Comparison of ENCODE assay signal across 15 mouse cellular contexts in genomic region chr6:112387947-112388346, GRCm38 (mm10). TPM values are rescaled to one million over a fixed set of nuclear protein-coding genes. Genes with fewer than 3 reads are reported as not detected.
DNase-seq lines count a peak whose midpoint lies in the region; ATAC-seq and TF ChIP-seq lines count a peak whose summit lies in the region.
"Had no signal": no experiment of that assay in that cellular context is flagged by ENCODE, and none has a peak within 500 bp of the region (broad histone marks: within the 10 kb centered on the region; RNA-seq: fewer than 3 reads in every experiment).

Ssu2 (minus strand) TSS chr6:112388023.

- 72% methylated on average over 9 of the region's 9 CpGs for WGBS in intestine, embryonic 15.5 days
- WGBS in intestine, postnatal 0 days = 75% methylated on average over 9 of the region's 9 CpGs
- 81% methylated on average over 9 of the region's 9 CpGs for WGBS in midbrain, embryonic 14.5 days

- no peaks in the 10 kb centered on the region for H3K27me3 ChIP-seq in intestine, embryonic 15.5 days (replicated peaks)
- H3K27me3 ChIP-seq in intestine, postnatal 0 days (replicated peaks; ENCODE audit: control insufficient read depth, insufficient read depth, low read length) = no peaks in the 10 kb centered on the region
- no peaks in the 10 kb centered on the region for H3K27me3 ChIP-seq in midbrain, embryonic 14.5 days (ENCODE audit: control insufficient read depth, insufficient read depth, low read length)
- H3K27me3 ChIP-seq: hindbrain, embryonic 15.5 days; neural tube, embryonic 13.5 days; stomach, embryonic 15.5 days had no signal

- no peaks in the 10 kb centered on the region for H3K9me3 ChIP-seq in intestine, embryonic 15.5 days
- no peaks in the 10 kb centered on the region for H3K9me3 ChIP-seq in intestine, postnatal 0 days (ENCODE audit: control insufficient read depth)
- H3K9me3 ChIP-seq in midbrain, embryonic 14.5 days (ENCODE audit: control insufficient read depth, low read length) = no peaks in the 10 kb centered on the region
- H3K9me3 ChIP-seq: hindbrain, embryonic 15.5 days; neural tube, embryonic 13.5 days; stomach, embryonic 15.5 days had no signal

- no peak within 1 kb of the TSS for H3K27ac ChIP-seq in intestine, embryonic 15.5 days
- H3K27ac ChIP-seq in intestine, postnatal 0 days (ENCODE audit: low read depth, low read length) = no peak within 1 kb of the TSS
- H3K27ac ChIP-seq in brown adipose tissue, adult 24 weeks (replicated peaks; ENCODE audit: low read depth, low read length) = peak within 1 kb of the TSS; percentile 85
- H3K27ac ChIP-seq in midbrain, embryonic 14.5 days (replicated peaks; ENCODE audit: low read depth, low read length) = no peak within 1 kb of the TSS
- H3K27ac ChIP-seq: hindbrain, embryonic 15.5 days; macrophage; neural tube, embryonic 13.5 days; stomach, embryonic 15.5 days had no signal

- no peak within 1 kb of the TSS for H3K4me3 ChIP-seq in intestine, embryonic 15.5 days (replicated peaks)
- H3K4me3 ChIP-seq in intestine, postnatal 0 days (ENCODE audit: low read depth, low read length) = no peak within 1 kb of the TSS
- no peak within 1 kb of the TSS for H3K4me3 ChIP-seq in brown adipose tissue, adult 24 weeks (ENCODE audit: insufficient read depth, low read depth, low read length)
- H3K4me3 ChIP-seq in midbrain, embryonic 14.5 days (replicated peaks; ENCODE audit: low read depth, low read length) = no peak within 1 kb of the TSS
- H3K4me3 ChIP-seq: hindbrain, embryonic 15.5 days; neural tube, embryonic 13.5 days; stomach, embryonic 15.5 days had no signal

- no peak within 1 kb of the TSS for H3K4me2 ChIP-seq in intestine, embryonic 15.5 days (replicated peaks)
- H3K4me2 ChIP-seq in intestine, postnatal 0 days (replicated peaks; ENCODE audit: low read depth) = no peak within 1 kb of the TSS
- no peak within 1 kb of the TSS for H3K4me2 ChIP-seq in midbrain, embryonic 14.5 days (ENCODE audit: low read length)
- H3K4me2 ChIP-seq: hindbrain, embryonic 15.5 days; neural tube, embryonic 13.5 days; stomach, embryonic 15.5 days had no signal

- no peaks in the 10 kb centered on the region for H3K36me3 ChIP-seq in intestine, embryonic 15.5 days
- H3K36me3 ChIP-seq in intestine, postnatal 0 days (ENCODE audit: control insufficient read depth, insufficient read depth) = no peaks in the 10 kb centered on the region
- H3K36me3 ChIP-seq in midbrain, embryonic 14.5 days (ENCODE audit: control insufficient read depth, insufficient read depth, low read length) = no peaks in the 10 kb centered on the region
- H3K36me3 ChIP-seq: hindbrain, embryonic 15.5 days; neural tube, embryonic 13.5 days; stomach, embryonic 15.5 days had no signal

- 0 out of 2 replicates have a peak, but pooled peaks have one; percentile 20 for ATAC-seq in intestine, embryonic 15.5 days
- no peak for ATAC-seq in intestine, postnatal 0 days
- ATAC-seq in midbrain, embryonic 14.5 days (ENCODE audit: low FRiP score, low TSS enrichment) = no peak
- ATAC-seq: CD4-positive, CD25-positive, alpha-beta regulatory T cell, adult 4 months had no signal

- H3K9ac ChIP-seq in intestine, embryonic 15.5 days = no peak within 1 kb of the TSS
- no peak within 1 kb of the TSS for H3K9ac ChIP-seq in intestine, postnatal 0 days (ENCODE audit: low read depth, low read length)
- H3K9ac ChIP-seq in midbrain, embryonic 14.5 days (replicated peaks; ENCODE audit: low read length) = no peak within 1 kb of the TSS
- H3K9ac ChIP-seq: hindbrain, embryonic 15.5 days; neural tube, embryonic 13.5 days; stomach, embryonic 15.5 days had no signal

- H3K4me1 ChIP-seq in intestine, embryonic 15.5 days (replicated peaks) = no peaks in the 10 kb centered on the region
- no peaks in the 10 kb centered on the region for H3K4me1 ChIP-seq in intestine, postnatal 0 days (replicated peaks; ENCODE audit: control insufficient read depth, insufficient read depth, low read length)
- H3K4me1 ChIP-seq in brown adipose tissue, adult 24 weeks (ENCODE audit: control insufficient read depth, insufficient read depth, insufficient read length, low read length) = peaks cover 44% of the 10 kb centered on the region
- no peaks in the 10 kb centered on the region for H3K4me1 ChIP-seq in midbrain, embryonic 14.5 days (ENCODE audit: control insufficient read depth, insufficient read depth, low read length)
- H3K4me1 ChIP-seq: stomach, embryonic 15.5 days had no signal

- DNase-seq in heart, adult 9 months (ENCODE audit: low spot score in 2 of 2) = peak; percentile 24 to 64
- peak; percentile 16 to 24 for DNase-seq in kidney, postnatal 36 days
- no peak for DNase-seq in cerebellum, adult 8-10 months
- no peak for DNase-seq in midbrain, embryonic 14.5 days
- DNase-seq: cerebellum, adult 11 months; thymus, postnatal 25 days had no signal

- TF ChIP-seq CTCF in intestine, postnatal 0 days (IDR thresholded peaks at IDR 0.05; ENCODE audit: low read depth) = no peak

RNA-seq across cellular contexts. Expression of gene Ssu2, which starts in this region (rescaled TPM):
- 2.3 and 3.3 TPM in 2 replicates for polyA plus RNA-seq in intestine, embryonic 15.5 days (2015; fragmentation: Nextera tagmentation; extraction: Ambion mirVana)
- 4.1 and 4.8 TPM in 2 replicates for polyA plus RNA-seq in intestine, postnatal 0 days (2015; fragmentation: Nextera tagmentation; extraction: Ambion mirVana)
- not detected in 2 replicates for polyA plus RNA-seq in brown adipose tissue, adult 24 weeks (2012; ENCODE audit: insufficient read depth, insufficient read length, missing spikeins)
- polyA plus RNA-seq in midbrain, embryonic 14.5 days (2014; fragmentation: Nextera tagmentation; extraction: Ambion mirVana) = not detected in 2 replicates
- polyA plus RNA-seq: CD4-positive, CD25-positive, alpha-beta regulatory T cell, adult 4 months; hindbrain, embryonic 15.5 days; macrophage; midbrain, postnatal 0 days had no signal

Comparison
In these comparisons a context has a peak if more than half of its experiments do, and no peak if none do; other contexts are left out.
1. DNase-seq: peak in heart, adult 9 months (2 of 2) and kidney, postnatal 36 days (2 of 2); none in cerebellum, adult 8-10 months (single experiment) and midbrain, embryonic 14.5 days (single experiment).